Mouse (Mus musculus): ENCODE measurements at regions not wholly inside any gene's neighbourhood (a gene's known extent, or its start where the extent isn't known, plus 50 kb on each side); places are given as distances from the start of the nearest gene placed in this dataset.

GRCm38 (mm10) chr5:47781608-47782007, 201.3 kb upstream of the Slit2 start:
- Histone ChIP-seq H3K27me3 (no peaks in the 10 kb centered on the region), H3K9ac (replicated peaks) (no peak overlapping the region), H3K4me2 (no peak overlapping the region), H3K9me3 (no peaks in the 10 kb centered on the region), H3K27ac (no peak overlapping the region), H3K4me1 (replicated peaks) (no peaks in the 10 kb centered on the region), H3K36me3 (no peaks in the 10 kb centered on the region), H3K4me3 (replicated peaks) (no peak overlapping the region)
- WGBS: 75% methylated on average over 5 of the region's 5 CpGs
- ATAC-seq (ENCODE audit: insufficient number of reproducible peaks, insufficient read depth, low FRiP score, low TSS enrichment, low read depth): no peak

- Histone ChIP-seq H3K9ac (replicated peaks) (no peak overlapping the region), H3K27me3 (no peaks in the 10 kb centered on the region), H3K9me3 (no peaks in the 10 kb centered on the region), H3K4me3 (replicated peaks) (no peak overlapping the region), H3K4me2 (no peak overlapping the region), H3K27ac (no peak overlapping the region), H3K36me3 (no peaks in the 10 kb centered on the region), H3K4me1 (replicated peaks) (peaks cover 6% of the 10 kb centered on the region; the same call in 1 of the 2 replicates)
- ATAC-seq (ENCODE audit: insufficient number of reproducible peaks, insufficient read depth, low FRiP score, low TSS enrichment, low read depth): no peak
- 90% methylated on average over 6 of the region's 6 CpGs for WGBS
Observed at GRCm38 (mm10) chr5:47794639-47795272, 188.2 kb upstream of the Slit2 start.

GRCm38 (mm10) chr5:47795273-47795672, 187.7 kb upstream of the Slit2 start:
- no peak overlapping the region for H3K27ac ChIP-seq
- H3K4me2 ChIP-seq: no peak overlapping the region
- no peak overlapping the region for H3K9ac ChIP-seq (replicated peaks)
- ATAC-seq (ENCODE audit: insufficient number of reproducible peaks, insufficient read depth, low FRiP score, low TSS enrichment, low read depth): no peak
- no peaks in the 10 kb centered on the region for H3K9me3 ChIP-seq
- H3K4me3 ChIP-seq (replicated peaks): no peak overlapping the region
- peaks cover 6% of the 10 kb centered on the region; the same call in 1 of the 2 replicates for H3K4me1 ChIP-seq (replicated peaks)
- H3K36me3 ChIP-seq: no peaks in the 10 kb centered on the region
- no peaks in the 10 kb centered on the region for H3K27me3 ChIP-seq
- 87% methylated on average over 3 of the region's 3 CpGs for WGBS

GRCm38 (mm10) chr5:47820936-47821335, 162.0 kb upstream of the Slit2 start:
- 91% methylated on average over 1 of the region's 1 CpGs for WGBS

GRCm38 (mm10) chr5:47837998-47838397, 144.9 kb upstream of the Slit2 start:
- Histone ChIP-seq H3K9me3 (0 out of 2 replicates have a peak, but pooled peaks cover 4% of the 10 kb centered on the region), H3K9ac (replicated peaks) (no peak overlapping the region), H3K4me2 (no peak overlapping the region), H3K4me1 (replicated peaks) (no peaks in the 10 kb centered on the region), H3K4me3 (replicated peaks) (no peak overlapping the region), H3K27me3 (no peaks in the 10 kb centered on the region), H3K36me3 (no peaks in the 10 kb centered on the region), H3K27ac (no peak overlapping the region)
- no peak for ATAC-seq (ENCODE audit: insufficient number of reproducible peaks, insufficient read depth, low FRiP score, low TSS enrichment, low read depth)
- 87% methylated on average over 3 of the region's 3 CpGs for WGBS

More at GRCm38 (mm10) chr5:47820936-47821335, 162.0 kb upstream of the Slit2 start:
- Histone ChIP-seq H3K4me1 (replicated peaks) (no peaks in the 10 kb centered on the region), H3K27ac (no peak overlapping the region), H3K9ac (replicated peaks) (no peak overlapping the region), H3K4me2 (no peak overlapping the region), H3K9me3 (no peaks in the 10 kb centered on the region), H3K36me3 (no peaks in the 10 kb centered on the region), H3K4me3 (replicated peaks) (no peak overlapping the region), H3K27me3 (no peaks in the 10 kb centered on the region)
- ATAC-seq (ENCODE audit: insufficient number of reproducible peaks, insufficient read depth, low FRiP score, low TSS enrichment, low read depth): no peak

GRCm38 (mm10) chr5:47869701-47870100, 113.2 kb upstream of the Slit2 start:
- Histone ChIP-seq H3K27me3 (no peaks in the 10 kb centered on the region), H3K36me3 (no peaks in the 10 kb centered on the region), H3K4me1 (replicated peaks) (no peaks in the 10 kb centered on the region), H3K4me2 (no peak overlapping the region), H3K4me3 (replicated peaks) (no peak overlapping the region), H3K9me3 (no peaks in the 10 kb centered on the region), H3K27ac (no peak overlapping the region), H3K9ac (replicated peaks) (no peak overlapping the region)
- 37% methylated on average over 5 of the region's 5 CpGs for WGBS
- ATAC-seq (ENCODE audit: insufficient number of reproducible peaks, insufficient read depth, low FRiP score, low TSS enrichment, low read depth): no peak
